Mouse (Mus musculus) heart, embryonic 15.5 days (tissue): ENCODE measurements around the gene Lzts2. TPM values are rescaled to one million over a fixed set of nuclear protein-coding genes. Genes with fewer than 3 reads are reported as not detected.

ENCODE experiments used
- ATAC-seq: fragments of 200-750 bp; cut with Nextera tagmentation; replicated peaks from 2 replicates; pipeline ENCODE4 v1.8.0; 2017; ENCODE audit warnings: low read depth, moderate TSS enrichment; ENCODE audit not compliant: insufficient number of reproducible peaks, insufficient read depth, low FRiP score
- H3K27ac ChIP-seq: fragments of 300-500 bp; sonication (generic); 2 replicates; pipeline ENCODE4 v1.5.1; 2015; ENCODE audit warnings: mild to moderate bottlenecking, inconsistent platforms
- H3K27me3 ChIP-seq: fragments of 300-500 bp; sonication (generic); 2 replicates; pipeline ENCODE4 v1.6.1; 2015; ENCODE audit warnings: inconsistent platforms
- H3K36me3 ChIP-seq: fragments of 300-500 bp; sonication (generic); 2 replicates; pipeline ENCODE4 v1.6.1; 2015; ENCODE audit warnings: mild to moderate bottlenecking, inconsistent platforms
- H3K4me1 ChIP-seq: fragments of 300-500 bp; sonication (generic); replicated peaks from 2 replicates; pipeline ENCODE4 v1.6.1; 2015; ENCODE audit warnings: inconsistent platforms
- H3K4me2 ChIP-seq: fragments of 300-500 bp; sonication (generic); 2 replicates; pipeline ENCODE4 v1.6.1; 2015; ENCODE audit warnings: inconsistent platforms, mild to moderate bottlenecking, moderate library complexity
- H3K4me3 ChIP-seq: fragments of 300-500 bp; sonication (generic); 2 replicates; pipeline ENCODE4 v1.5.1; 2015; ENCODE audit warnings: mild to moderate bottlenecking, inconsistent platforms
- H3K9ac ChIP-seq: fragments of 300-500 bp; sonication (generic); 2 replicates; pipeline ENCODE4 v1.6.1; 2015; ENCODE audit warnings: mild to moderate bottlenecking, inconsistent platforms
- H3K9me3 ChIP-seq: fragments of 300-500 bp; sonication (generic); replicated peaks from 2 replicates; pipeline ENCODE4 v1.6.1; 2016; ENCODE audit warnings: inconsistent platforms
- WGBS: fragments of 180-500 bp; shearing (Covaris S2); methylation state at CpG from one replicate; pipeline ENCODE4 v1.1.7; 2015; ENCODE audit warnings: mixed read lengths; 5-methylcytosine and 5-hydroxymethylcytosine counted together
- polyA plus RNA-seq: library from polyadenylated mRNA; unstranded; fragments of >200 nt; fragmentation: Nextera tagmentation; extraction: Ambion mirVana; gene quantifications from 2 replicates; pipeline ENCODE4 v1.2.1, GENCODE M21; 2015

Gene Lzts2
- polyA plus RNA-seq, 1 experiment from 2014 or later, result 44.5 TPM

DNA sequence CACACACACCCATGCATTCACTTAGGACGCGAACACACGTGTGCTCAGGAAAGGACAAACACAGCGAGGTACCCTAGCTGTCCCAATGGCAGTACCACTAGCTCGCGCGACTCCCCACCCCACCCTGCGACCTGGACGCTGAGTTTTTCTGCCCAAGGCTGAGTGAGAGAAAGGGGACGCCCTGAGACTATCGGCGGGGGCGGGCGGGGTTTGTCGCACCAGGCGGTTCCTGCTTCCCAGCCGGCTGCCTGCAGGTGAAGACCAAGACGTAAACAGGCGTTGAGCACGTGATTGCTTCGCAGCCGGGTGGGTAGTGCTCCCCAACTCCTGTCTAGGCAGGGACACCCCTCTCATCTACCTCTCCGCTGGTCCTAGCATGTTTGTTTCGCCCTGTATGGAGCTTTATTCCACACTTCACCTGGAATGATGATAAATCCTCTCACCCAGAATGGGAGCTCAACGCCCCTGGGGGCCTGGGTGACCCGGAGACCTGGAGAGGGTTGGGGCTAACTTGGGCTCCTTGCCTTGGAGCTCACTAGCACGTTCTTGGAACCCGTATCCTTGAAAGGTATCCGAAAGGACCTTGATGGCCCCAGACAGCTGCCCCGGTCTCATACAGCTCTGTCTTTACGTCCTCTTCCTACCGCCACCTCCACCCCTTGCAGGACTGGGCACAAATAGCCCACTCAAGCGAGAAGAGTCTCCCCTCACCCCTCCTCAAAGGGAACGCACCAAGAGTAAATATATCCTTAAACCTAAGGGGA lies 1.5 kb downstream of the Lzts2 start:
- peaks cover 47% of the 10 kb centered on the region for H3K4me1 ChIP-seq
- H3K4me2 ChIP-seq, result peak overlapping the region; percentile 80
- no peaks in the 10 kb centered on the region for H3K27me3 ChIP-seq
- peak overlapping the region; percentile 82 for H3K4me3 ChIP-seq
- peak overlapping the region; percentile 99 for H3K27ac ChIP-seq
- H3K36me3 ChIP-seq, result peaks cover 19% of the 10 kb centered on the region
- WGBS, result under 1% methylated on average over 34 of the region's 34 CpGs
- no peak for ATAC-seq
- peak overlapping the region; percentile 81 for H3K9ac ChIP-seq
- no peaks in the 10 kb centered on the region for H3K9me3 ChIP-seq

DNA sequence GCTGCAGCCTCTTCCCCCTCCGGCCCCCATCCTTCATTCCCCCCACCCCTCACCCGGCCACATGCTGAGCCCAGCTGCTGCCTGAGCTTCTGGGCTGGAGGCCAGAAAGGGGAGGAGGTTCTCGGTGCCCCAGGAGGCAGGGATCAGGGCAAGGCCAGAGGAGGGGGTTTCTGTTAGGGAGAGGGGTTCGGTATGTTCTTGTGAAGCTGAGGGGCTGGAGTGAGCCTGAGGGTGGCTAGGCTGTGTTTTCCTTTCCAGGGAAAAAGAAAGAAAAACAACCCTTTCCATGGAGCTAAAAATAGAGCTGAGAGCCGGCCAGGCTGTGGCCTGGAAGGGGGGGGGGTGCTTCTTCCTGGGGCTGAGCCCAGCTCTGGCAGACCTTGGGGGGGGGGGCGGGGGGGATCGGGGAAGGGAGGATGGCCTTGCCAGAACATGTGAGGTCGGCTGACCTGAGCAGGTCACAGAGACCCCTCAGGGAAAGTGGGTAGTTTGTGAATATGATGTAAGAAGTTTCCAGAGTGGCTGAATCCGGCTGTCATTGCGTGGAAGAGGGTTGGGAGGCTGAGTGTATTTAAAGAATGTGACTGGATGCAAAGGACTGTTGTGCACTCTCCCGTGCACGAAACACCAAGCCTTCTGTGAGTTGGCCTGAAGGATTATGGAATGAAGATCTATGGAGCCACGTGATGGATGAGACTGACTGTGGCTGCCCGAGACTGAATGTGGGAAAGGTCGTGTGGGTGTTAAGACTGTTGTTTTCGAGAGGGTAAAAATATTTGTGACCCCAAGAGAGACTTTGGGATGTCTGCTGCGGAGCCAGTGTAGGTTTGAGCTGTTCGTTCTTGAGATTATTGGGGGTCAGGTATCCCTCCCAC lies 2.4 kb downstream of the Lzts2 start:
- WGBS, result 0% methylated on average over 17 of the region's 18 CpGs
- Histone ChIP-seq H3K9me3 (no peaks in the 10 kb centered on the region), H3K4me1 (peaks cover 56% of the 10 kb centered on the region), H3K4me2 (peak overlapping the region; percentile 80), H3K27ac (peak overlapping the region; percentile 99), H3K27me3 (no peaks in the 10 kb centered on the region), H3K4me3 (peak overlapping the region; percentile 82), H3K36me3 (peaks cover 13% of the 10 kb centered on the region; the same call in 1 of the 2 replicates), H3K9ac (peak overlapping the region; percentile 81)
- ATAC-seq, result peak; percentile 31

DNA sequence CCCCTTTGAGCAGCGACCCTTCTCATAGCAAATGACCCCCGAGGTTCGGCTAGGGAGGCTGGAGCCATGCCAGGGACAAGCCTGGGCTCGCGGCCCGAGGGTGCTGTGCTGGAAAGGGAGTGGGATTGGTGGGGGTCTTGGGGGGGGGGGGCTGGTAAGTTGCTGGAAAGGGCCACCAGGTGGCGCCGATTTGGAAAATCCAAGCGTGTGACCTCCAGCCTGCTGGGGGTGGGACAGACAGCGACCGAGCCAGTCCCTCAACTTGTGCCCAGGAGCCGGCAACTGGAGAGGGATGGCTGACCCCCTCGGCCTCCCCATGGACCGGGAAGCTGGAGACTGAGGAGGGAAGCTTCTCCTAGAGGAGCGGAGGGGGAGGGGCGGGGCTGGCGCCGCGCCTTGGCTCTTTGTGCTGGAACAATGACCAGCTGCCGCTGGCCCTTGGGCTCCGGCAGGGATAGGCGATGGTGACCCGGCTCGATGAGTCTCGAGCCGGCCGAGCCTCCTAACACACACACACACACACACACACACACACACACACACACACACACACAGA lies 3.1 kb downstream of the Lzts2 start:
- Histone ChIP-seq H3K4me2 (peak overlapping the region; percentile 80), H3K9me3 (no peaks in the 10 kb centered on the region), H3K36me3 (peaks cover 13% of the 10 kb centered on the region; the same call in 1 of the 2 replicates), H3K27ac (peak overlapping the region; percentile 99), H3K4me1 (peaks cover 61% of the 10 kb centered on the region), H3K9ac (peak overlapping the region; percentile 81), H3K4me3 (peak overlapping the region; percentile 82), H3K27me3 (no peaks in the 10 kb centered on the region)
- ATAC-seq, result peak; percentile 59
- WGBS, result under 1% methylated on average over 27 of the region's 27 CpGs

DNA sequence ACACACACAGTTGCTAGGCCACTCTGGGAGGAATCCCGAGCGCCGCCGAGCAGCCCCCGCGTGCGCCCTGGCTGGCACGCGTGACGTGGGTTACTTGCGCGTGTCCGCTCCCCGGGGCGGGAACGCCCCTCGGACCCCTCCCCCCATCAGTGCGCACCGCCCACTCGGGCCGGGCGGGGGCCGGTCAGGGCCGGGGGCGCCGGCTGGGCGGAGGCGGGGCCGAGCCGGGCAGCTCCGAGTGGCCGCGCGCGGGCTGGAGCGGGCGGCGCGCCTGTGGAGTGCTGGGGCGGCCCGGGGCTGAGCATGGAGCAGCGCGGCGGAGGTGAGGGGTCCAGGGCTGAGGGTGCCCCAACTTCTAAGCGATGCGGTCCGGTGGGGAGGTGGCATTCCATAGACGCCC lies 3.7 kb downstream of the Lzts2 start:
- Histone ChIP-seq H3K4me2 (peak overlapping the region; percentile 80), H3K9me3 (no peaks in the 10 kb centered on the region), H3K4me1 (peaks cover 59% of the 10 kb centered on the region), H3K27ac (peak overlapping the region; percentile 99), H3K27me3 (no peaks in the 10 kb centered on the region), H3K9ac (peak overlapping the region; percentile 81), H3K36me3 (peaks cover 16% of the 10 kb centered on the region; the same call in 1 of the 2 replicates), H3K4me3 (peak overlapping the region; percentile 82)
- ATAC-seq, result peak; percentile 78
- WGBS, result under 1% methylated on average over 32 of the region's 48 CpGs

DNA sequence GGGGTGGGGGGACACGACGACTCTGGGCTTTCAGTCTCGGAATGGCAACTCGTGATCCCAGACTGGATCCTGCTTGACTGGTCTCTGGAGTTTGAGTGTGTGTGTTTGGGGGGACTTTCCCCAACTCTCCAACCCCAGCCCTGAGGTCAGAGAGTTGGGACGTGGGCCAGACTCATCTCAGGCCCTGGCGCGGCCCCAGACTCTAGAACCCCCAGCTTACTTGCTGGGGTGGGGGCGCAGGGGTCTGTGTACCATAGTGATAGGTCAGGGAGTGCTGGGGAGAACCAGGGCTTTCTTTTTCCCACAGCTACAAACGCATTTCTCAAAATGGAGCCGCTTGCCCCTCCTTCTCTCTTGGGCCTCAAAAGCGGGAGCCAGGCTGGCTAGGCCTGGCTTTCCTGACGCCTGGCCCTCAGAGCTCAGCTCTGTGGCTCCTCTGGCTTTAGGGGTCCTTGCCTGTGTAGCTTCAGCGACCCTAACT lies 4.2 kb downstream of the Lzts2 start:
- peak overlapping the region; percentile 99 for H3K27ac ChIP-seq
- ATAC-seq, result no peak
- H3K9me3 ChIP-seq, result no peaks in the 10 kb centered on the region
- peaks cover 16% of the 10 kb centered on the region; the same call in 1 of the 2 replicates for H3K36me3 ChIP-seq
- no peaks in the 10 kb centered on the region for H3K27me3 ChIP-seq
- H3K4me3 ChIP-seq, result peak overlapping the region; percentile 82
- peak overlapping the region; percentile 80 for H3K4me2 ChIP-seq
- peak overlapping the region; percentile 81 for H3K9ac ChIP-seq
- peaks cover 58% of the 10 kb centered on the region for H3K4me1 ChIP-seq
- WGBS, result 6% methylated on average over 11 of the region's 13 CpGs

GRCm38 (mm10) chr19:45020348-45020747 lies 6.1 kb downstream of the Lzts2 start:
- Histone ChIP-seq H3K4me3 (peak overlapping the region; percentile 15; the same call in 1 of the 2 replicates), H3K36me3 (peaks cover 33% of the 10 kb centered on the region), H3K4me1 (peaks cover 49% of the 10 kb centered on the region), H3K27me3 (no peaks in the 10 kb centered on the region), H3K9ac (no peak overlapping the region), H3K9me3 (no peaks in the 10 kb centered on the region), H3K27ac (peak overlapping the region; percentile 53), H3K4me2 (peak overlapping the region; percentile 48)
- no peak for ATAC-seq
- WGBS, result 49% methylated on average over 6 of the region's 6 CpGs

DNA sequence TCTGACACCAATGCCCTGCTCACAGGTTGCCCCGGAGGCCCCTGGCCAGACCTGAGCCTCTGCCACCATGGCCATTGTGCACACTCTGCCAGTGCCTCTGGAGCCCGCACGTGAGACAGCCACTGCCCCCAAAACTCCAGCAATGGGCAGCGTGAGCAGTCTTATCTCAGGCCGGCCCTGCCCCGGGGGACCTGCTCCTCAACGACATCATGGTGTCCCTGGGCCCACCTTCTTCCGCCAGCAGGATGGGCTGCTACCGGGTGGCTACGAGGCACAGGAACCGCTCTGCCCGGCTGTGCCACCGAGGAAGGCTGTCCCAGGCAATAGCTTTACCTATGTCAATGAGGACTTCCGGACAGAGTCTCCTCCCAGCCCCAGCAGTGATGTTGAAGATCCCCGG lies 7.1 kb downstream of the Lzts2 start:
- H3K4me3 ChIP-seq, result 0 out of 2 replicates have a peak overlapping the region, but pooled peaks have one; percentile 7
- H3K36me3 ChIP-seq, result peaks cover 43% of the 10 kb centered on the region
- WGBS, result 79% methylated on average over 15 of the region's 15 CpGs
- H3K4me1 ChIP-seq, result peaks cover 49% of the 10 kb centered on the region
- no peaks in the 10 kb centered on the region for H3K9me3 ChIP-seq
- ATAC-seq, result no peak
- no peak overlapping the region for H3K27ac ChIP-seq
- peak overlapping the region; percentile 48; the same call in 1 of the 2 replicates for H3K4me2 ChIP-seq
- H3K9ac ChIP-seq, result peak overlapping the region; percentile 36; the same call in 1 of the 2 replicates
- no peaks in the 10 kb centered on the region for H3K27me3 ChIP-seq

GRCm38 (mm10) chr19:45023993-45024392 lies 9.8 kb downstream of the Lzts2 start:
- Histone ChIP-seq H3K9ac (no peak overlapping the region), H3K36me3 (peaks cover 63% of the 10 kb centered on the region), H3K27me3 (no peaks in the 10 kb centered on the region), H3K4me2 (no peak overlapping the region), H3K4me1 (peaks cover 46% of the 10 kb centered on the region), H3K27ac (no peak overlapping the region), H3K4me3 (no peak overlapping the region), H3K9me3 (no peaks in the 10 kb centered on the region)
- ATAC-seq, result no peak
- WGBS, result 83% methylated on average over 11 of the region's 11 CpGs

DNA sequence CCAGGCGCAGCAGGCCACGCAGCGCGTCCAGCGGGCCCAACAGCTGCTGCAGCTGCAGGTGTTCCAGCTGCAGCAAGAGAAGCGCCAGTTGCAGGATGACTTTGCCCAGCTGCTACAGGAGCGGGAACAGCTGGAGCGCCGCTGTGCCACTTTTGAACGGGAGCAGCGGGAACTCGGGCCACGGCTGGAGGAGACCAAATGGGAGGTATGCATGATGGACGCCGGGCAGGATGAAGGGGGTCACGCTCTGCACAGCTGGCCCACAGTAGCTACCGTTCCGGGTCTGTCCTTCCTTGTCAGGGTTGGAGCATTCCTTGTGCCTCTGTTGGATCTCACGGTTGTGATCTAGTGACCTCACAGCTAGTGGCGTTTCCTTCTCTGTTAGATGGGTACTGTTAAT lies 10.6 kb downstream of the Lzts2 start:
- H3K4me2 ChIP-seq, result no peak overlapping the region
- no peak overlapping the region for H3K4me3 ChIP-seq
- H3K4me1 ChIP-seq, result peaks cover 38% of the 10 kb centered on the region
- no peak for ATAC-seq
- no peaks in the 10 kb centered on the region for H3K9me3 ChIP-seq
- no peak overlapping the region for H3K9ac ChIP-seq
- H3K36me3 ChIP-seq, result peaks cover 63% of the 10 kb centered on the region
- no peak overlapping the region for H3K27ac ChIP-seq
- H3K27me3 ChIP-seq, result no peaks in the 10 kb centered on the region
- WGBS, result 90% methylated on average over 20 of the region's 20 CpGs

GRCm38 (mm10) chr19:45025937-45026568 lies 11.8 kb downstream of the Lzts2 start:
- 85% methylated on average over 37 of the region's 37 CpGs for WGBS
- peaks cover 37% of the 10 kb centered on the region for H3K4me1 ChIP-seq
- peaks cover 63% of the 10 kb centered on the region for H3K36me3 ChIP-seq
- ATAC-seq, result no peak
- H3K9ac ChIP-seq, result no peak overlapping the region
- H3K9me3 ChIP-seq, result no peaks in the 10 kb centered on the region
- H3K27ac ChIP-seq, result no peak overlapping the region
- H3K27me3 ChIP-seq, result no peaks in the 10 kb centered on the region
- no peak overlapping the region for H3K4me2 ChIP-seq
- H3K4me3 ChIP-seq, result no peak overlapping the region
